Comparison of ENCODE assay signal across 9 mouse cellular contexts in the genomic region with DNA sequence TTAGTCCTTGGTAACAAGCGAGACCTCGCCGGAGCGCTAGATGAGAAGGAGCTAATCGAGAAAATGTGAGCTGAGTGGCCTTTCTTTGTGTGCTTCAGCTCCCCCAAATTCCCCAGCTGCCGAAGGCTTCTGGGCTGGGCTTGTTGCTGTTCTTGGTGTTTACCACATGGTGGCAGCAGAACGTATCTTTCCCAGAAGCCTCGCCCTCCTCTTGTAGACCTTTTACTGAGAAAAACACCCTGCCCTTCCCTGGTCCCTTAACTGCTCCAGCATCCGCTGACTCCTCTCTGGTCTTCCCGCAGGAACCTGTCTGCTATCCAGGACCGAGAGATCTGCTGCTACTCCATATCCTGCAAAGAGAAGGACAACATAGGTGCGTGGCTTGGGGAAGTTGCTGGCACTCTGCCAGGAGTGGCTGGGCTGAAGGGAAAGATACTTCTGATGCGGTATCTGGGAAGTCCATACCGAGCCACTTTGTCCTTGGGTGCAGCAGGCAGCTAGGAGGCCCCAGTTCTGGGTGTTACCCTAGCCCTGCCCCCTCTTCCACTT. TPM values are rescaled to one million over a fixed set of nuclear protein-coding genes. Genes with fewer than 3 reads are reported as not detected.
DNase-seq lines count a peak whose midpoint lies in the region; ATAC-seq and TF ChIP-seq lines count a peak whose summit lies in the region.
"Had no signal": no experiment of that assay in that cellular context is flagged by ENCODE, and none has a peak within 500 bp of the region (broad histone marks: within the 10 kb centered on the region; RNA-seq: fewer than 3 reads in every experiment).

No protein-coding gene starts in this region.

- H3K4me3 ChIP-seq in forebrain, embryonic 12.5 days (replicated peaks) = peak overlapping the region; percentile 25
- no peak overlapping the region for H3K4me3 ChIP-seq in heart, postnatal 0 days (ENCODE audit: low read depth, low read length)
- H3K4me3 ChIP-seq in liver, embryonic 13.5 days (replicated peaks) = peak overlapping the region; percentile 34
- no peak overlapping the region for H3K4me3 ChIP-seq in neural tube, embryonic 11.5 days (ENCODE audit: low read depth, low read length)
- H3K4me3 ChIP-seq in stomach, embryonic 16.5 days (replicated peaks; ENCODE audit: low read length) = 0 out of 2 replicates have a peak overlapping the region, but pooled peaks have one; percentile 4
- H3K4me3 ChIP-seq: megakaryocyte, embryonic 14.5 days had no signal

- H3K9ac ChIP-seq in forebrain, embryonic 12.5 days = peak overlapping the region; percentile 48
- no peak overlapping the region for H3K9ac ChIP-seq in heart, postnatal 0 days (replicated peaks; ENCODE audit: low read depth, low read length)
- peak overlapping the region; percentile 41; the same call in 1 of the 2 replicates for H3K9ac ChIP-seq in liver, embryonic 13.5 days
- H3K9ac ChIP-seq in neural tube, embryonic 11.5 days (ENCODE audit: low read length) = peak overlapping the region; percentile 70
- peak overlapping the region; percentile 49 for H3K9ac ChIP-seq in stomach, embryonic 16.5 days (ENCODE audit: low read length)

- peaks cover 32% of the 10 kb centered on the region for H3K4me1 ChIP-seq in forebrain, embryonic 12.5 days
- H3K4me1 ChIP-seq in heart, postnatal 0 days (ENCODE audit: control insufficient read depth, insufficient read depth) = peaks cover 16% of the 10 kb centered on the region; the same call in 1 of the 2 replicates
- peaks cover 19% of the 10 kb centered on the region for H3K4me1 ChIP-seq in liver, embryonic 13.5 days (replicated peaks)
- 0 out of 2 replicates have a peak, but pooled peaks cover 3% of the 10 kb centered on the region for H3K4me1 ChIP-seq in neural tube, embryonic 11.5 days (ENCODE audit: control insufficient read depth, insufficient read depth, low read length)
- H3K4me1 ChIP-seq in stomach, embryonic 16.5 days (ENCODE audit: control insufficient read depth, insufficient read depth, low read length) = peaks cover 12% of the 10 kb centered on the region

- DNase-seq in ES-CJ7 (ENCODE audit: low read depth, low spot score) = peak; percentile 95
- peak; percentile 80 for DNase-seq in c-Kit-positive CD71-positive TER-119-positive erythroid progenitor cells, embryonic 14.5 days (ENCODE audit: low spot score)
- peak; percentile 95 for DNase-seq in heart, postnatal 0 days (ENCODE audit: low spot score)
- peak; percentile 70 to 71 for DNase-seq in kidney, postnatal 25 days
- DNase-seq in liver, embryonic 13.5 days = peak; percentile 85
- DNase-seq in neural tube, embryonic 11.5 days (ENCODE audit: low spot score) = peak; percentile 85

- peak overlapping the region; percentile 51 for H3K4me2 ChIP-seq in forebrain, embryonic 12.5 days
- peak overlapping the region; percentile 43 for H3K4me2 ChIP-seq in heart, postnatal 0 days (ENCODE audit: low read depth, low read length)
- peak overlapping the region; percentile 50 for H3K4me2 ChIP-seq in liver, embryonic 13.5 days
- peak overlapping the region; percentile 43 for H3K4me2 ChIP-seq in neural tube, embryonic 11.5 days (ENCODE audit: low read depth)
- peak overlapping the region; percentile 47 for H3K4me2 ChIP-seq in stomach, embryonic 16.5 days (ENCODE audit: low read depth, low read length)

- TF ChIP-seq EP300 in heart, postnatal 0 days (IDR thresholded peaks at IDR 0.05; ENCODE audit: low read depth) = no peak

- ATAC-seq in forebrain, embryonic 12.5 days (ENCODE audit: low FRiP score) = peak; percentile 60
- peak; percentile 42; the same call in 1 of the 2 replicates for ATAC-seq in heart, postnatal 0 days (ENCODE audit: insufficient read depth, low read depth)
- peak; percentile 82 for ATAC-seq in liver, embryonic 13.5 days (ENCODE audit: low read depth)
- peak; percentile 46 for ATAC-seq in neural tube, embryonic 11.5 days (ENCODE audit: insufficient read depth, low FRiP score, low TSS enrichment)
- peak; percentile 74 for ATAC-seq in stomach, embryonic 16.5 days (ENCODE audit: insufficient read depth, low FRiP score)

- no peaks in the 10 kb centered on the region for H3K9me3 ChIP-seq in forebrain, embryonic 12.5 days
- no peaks in the 10 kb centered on the region for H3K9me3 ChIP-seq in heart, postnatal 0 days (replicated peaks; ENCODE audit: control insufficient read depth, low read length)
- no peaks in the 10 kb centered on the region for H3K9me3 ChIP-seq in liver, embryonic 13.5 days (replicated peaks)
- no peaks in the 10 kb centered on the region for H3K9me3 ChIP-seq in neural tube, embryonic 11.5 days (ENCODE audit: control insufficient read depth, low read length)
- no peaks in the 10 kb centered on the region for H3K9me3 ChIP-seq in stomach, embryonic 16.5 days (replicated peaks; ENCODE audit: control insufficient read depth, low read length)
- H3K9me3 ChIP-seq: megakaryocyte, embryonic 14.5 days had no signal

- peak overlapping the region; percentile 92 for H3K27ac ChIP-seq in forebrain, embryonic 12.5 days
- H3K27ac ChIP-seq in heart, postnatal 0 days (ENCODE audit: low read depth) = 0 out of 2 replicates have a peak overlapping the region, but pooled peaks have one; percentile 40
- H3K27ac ChIP-seq in liver, embryonic 13.5 days = peak overlapping the region; percentile 78
- peak overlapping the region; percentile 83 for H3K27ac ChIP-seq in neural tube, embryonic 11.5 days (ENCODE audit: low read depth, low read length)
- H3K27ac ChIP-seq in stomach, embryonic 16.5 days (ENCODE audit: low read length) = peak overlapping the region; percentile 70

- peaks cover 28% of the 10 kb centered on the region for H3K36me3 ChIP-seq in forebrain, embryonic 12.5 days (replicated peaks)
- peaks cover 20% of the 10 kb centered on the region for H3K36me3 ChIP-seq in heart, postnatal 0 days (replicated peaks; ENCODE audit: control insufficient read depth, insufficient read depth, low read length)
- H3K36me3 ChIP-seq in liver, embryonic 13.5 days = peaks cover 17% of the 10 kb centered on the region; the same call in 1 of the 2 replicates
- H3K36me3 ChIP-seq in neural tube, embryonic 11.5 days (ENCODE audit: control insufficient read depth, insufficient read depth, low read length) = peaks cover 3% of the 10 kb centered on the region; the same call in 1 of the 2 replicates
- H3K36me3 ChIP-seq in stomach, embryonic 16.5 days (ENCODE audit: control insufficient read depth, insufficient read depth, low read length) = peaks cover 10% of the 10 kb centered on the region

- peak; percentile 80 for TF ChIP-seq CTCF in heart, postnatal 0 days (IDR thresholded peaks at IDR 0.05; ENCODE audit: low read depth)

- no peaks in the 10 kb centered on the region for H3K27me3 ChIP-seq in forebrain, embryonic 12.5 days
- H3K27me3 ChIP-seq in heart, postnatal 0 days (ENCODE audit: control insufficient read depth, insufficient read depth, low read length) = peaks cover 44% of the 10 kb centered on the region
- no peaks in the 10 kb centered on the region for H3K27me3 ChIP-seq in liver, embryonic 13.5 days
- H3K27me3 ChIP-seq in neural tube, embryonic 11.5 days (ENCODE audit: control insufficient read depth, insufficient read depth, low read length) = no peaks in the 10 kb centered on the region
- no peaks in the 10 kb centered on the region for H3K27me3 ChIP-seq in stomach, embryonic 16.5 days (ENCODE audit: control insufficient read depth, insufficient read depth, low read length)

- 3% methylated on average over 14 of the region's 14 CpGs for WGBS in forebrain, embryonic 12.5 days
- WGBS in heart, postnatal 0 days = 6% methylated on average over 14 of the region's 14 CpGs
- 16% methylated on average over 14 of the region's 14 CpGs for WGBS in liver, embryonic 13.5 days (ENCODE audit: insufficient replicate concordance)
- 4% methylated on average over 14 of the region's 14 CpGs for WGBS in neural tube, embryonic 11.5 days
- WGBS in stomach, embryonic 16.5 days = 1% methylated on average over 14 of the region's 14 CpGs

RNA-seq across cellular contexts. Expression of a gene that starts 7.9 kb away (rescaled TPM):
- 113 and 119 TPM in 2 replicates for polyA plus RNA-seq in forebrain, embryonic 12.5 days (2016; fragmentation: Nextera tagmentation; extraction: Ambion mirVana)
- 40.1 and 43.4 TPM in 2 replicates for total RNA-seq in heart, postnatal 0 days (2014; rRNA removed; ENCODE audit: low replicate concordance)
- polyA plus RNA-seq in heart, postnatal 0 days (2015; fragmentation: Nextera tagmentation; extraction: Ambion mirVana) = 31.9 and 35.3 TPM in 2 replicates
- polyA plus RNA-seq in liver, embryonic 13.5 days (2015; fragmentation: Nextera tagmentation; extraction: Ambion mirVana) = 8.9 and 10.5 TPM in 2 replicates
- 104 and 111 TPM in 2 replicates for polyA plus RNA-seq in neural tube, embryonic 11.5 days (2014; fragmentation: Nextera tagmentation; extraction: Ambion mirVana)
- 35.3 and 37.6 TPM in 2 replicates for polyA plus RNA-seq in stomach, embryonic 16.5 days (2015; fragmentation: Nextera tagmentation; extraction: Ambion mirVana)

RNA-seq across cellular contexts. Expression of a gene that starts 13.0 kb away (rescaled TPM):
- not detected in 2 replicates for polyA plus RNA-seq in forebrain, embryonic 12.5 days (2016; fragmentation: Nextera tagmentation; extraction: Ambion mirVana)
- not detected in 2 replicates for total RNA-seq in heart, postnatal 0 days (2014; rRNA removed; ENCODE audit: low replicate concordance)
- not detected in 2 replicates for polyA plus RNA-seq in heart, postnatal 0 days (2015; fragmentation: Nextera tagmentation; extraction: Ambion mirVana)
- polyA plus RNA-seq in liver, embryonic 13.5 days (2015; fragmentation: Nextera tagmentation; extraction: Ambion mirVana) = not detected in 2 replicates
- polyA plus RNA-seq in neural tube, embryonic 11.5 days (2014; fragmentation: Nextera tagmentation; extraction: Ambion mirVana) = not detected in 2 replicates
- 0.90 and 1.3 TPM in 2 replicates for polyA plus RNA-seq in stomach, embryonic 16.5 days (2015; fragmentation: Nextera tagmentation; extraction: Ambion mirVana)

RNA-seq across cellular contexts. Expression of a gene that starts 22.0 kb away (rescaled TPM):
- 0.78 and 1.0 TPM in 2 replicates for polyA plus RNA-seq in forebrain, embryonic 12.5 days (2016; fragmentation: Nextera tagmentation; extraction: Ambion mirVana)
- 2.1 and 3.9 TPM in 2 replicates for total RNA-seq in heart, postnatal 0 days (2014; rRNA removed; ENCODE audit: low replicate concordance)
- polyA plus RNA-seq in heart, postnatal 0 days (2015; fragmentation: Nextera tagmentation; extraction: Ambion mirVana) = 0.22 and 0.30 TPM in 2 replicates
- 16.0 and 17.9 TPM in 2 replicates for polyA plus RNA-seq in liver, embryonic 13.5 days (2015; fragmentation: Nextera tagmentation; extraction: Ambion mirVana)
- polyA plus RNA-seq in neural tube, embryonic 11.5 days (2014; fragmentation: Nextera tagmentation; extraction: Ambion mirVana) = 1.6 and 1.7 TPM in 2 replicates
- polyA plus RNA-seq in stomach, embryonic 16.5 days (2015; fragmentation: Nextera tagmentation; extraction: Ambion mirVana) = 1.6 and 2.8 TPM in 2 replicates

RNA-seq across cellular contexts. Expression of a gene that starts 49.4 kb away (rescaled TPM):
- 0.36 and 0.42 TPM in 2 replicates for polyA plus RNA-seq in forebrain, embryonic 12.5 days (2016; fragmentation: Nextera tagmentation; extraction: Ambion mirVana)
- 8.6 and 17.3 TPM in 2 replicates for total RNA-seq in heart, postnatal 0 days (2014; rRNA removed; ENCODE audit: low replicate concordance)
- polyA plus RNA-seq in heart, postnatal 0 days (2015; fragmentation: Nextera tagmentation; extraction: Ambion mirVana) = 3.8 and 4.5 TPM in 2 replicates
- polyA plus RNA-seq in liver, embryonic 13.5 days (2015; fragmentation: Nextera tagmentation; extraction: Ambion mirVana) = 0.05 and 0.15 TPM in 2 replicates
- 0.41 and 0.52 TPM in 2 replicates for polyA plus RNA-seq in neural tube, embryonic 11.5 days (2014; fragmentation: Nextera tagmentation; extraction: Ambion mirVana)
- 1.1 and 1.2 TPM in 2 replicates for polyA plus RNA-seq in stomach, embryonic 16.5 days (2015; fragmentation: Nextera tagmentation; extraction: Ambion mirVana)

Comparison
In these comparisons a context has a peak if more than half of its experiments do, and no peak if none do; other contexts are left out.
1. H3K27ac ChIP-seq: peak in every context shown above with its lines; median percentile 92 in forebrain, embryonic 12.5 days; 83 in neural tube, embryonic 11.5 days; 78 in liver, embryonic 13.5 days; 70 in stomach, embryonic 16.5 days; 40 in heart, postnatal 0 days.
2. H3K4me3 ChIP-seq: peak in forebrain, embryonic 12.5 days (single experiment), liver, embryonic 13.5 days (single experiment) and stomach, embryonic 16.5 days (single experiment); none in heart, postnatal 0 days (single experiment) and neural tube, embryonic 11.5 days (single experiment).
3. Peak in every context shown above with its lines, with median percentiles within 50 percentile points of each other: DNase-seq, ATAC-seq and H3K4me2 ChIP-seq.